In genomic region chr5:144727119-144727518, GRCm38 (mm10) we compare ENCODE assay signal across 8 mouse cellular contexts. TPM values are rescaled to one million over a fixed set of nuclear protein-coding genes. Genes with fewer than 3 reads are reported as not detected.
DNase-seq lines count a peak whose midpoint lies in the region; ATAC-seq and TF ChIP-seq lines count a peak whose summit lies in the region.

No protein-coding gene starts in this region.

- no peak overlapping the region for H3K4me3 ChIP-seq in heart, embryonic 10.5 days
- H3K4me3 ChIP-seq in bone marrow macrophage, adult 2 months (ENCODE audit: insufficient read depth, low read length) = no peak overlapping the region
- H3K4me3 ChIP-seq in forebrain, embryonic 11.5 days (ENCODE audit: low read depth, low read length) = no peak overlapping the region
- no peak overlapping the region for H3K4me3 ChIP-seq in limb, embryonic 14.5 days (replicated peaks; ENCODE audit: low read length)
- no peak overlapping the region for H3K4me3 ChIP-seq in neural tube, embryonic 11.5 days (ENCODE audit: low read depth, low read length)

- H3K4me2 ChIP-seq in forebrain, embryonic 11.5 days (ENCODE audit: low read depth, low read length, severe bottlenecking) = no peak overlapping the region
- no peak overlapping the region for H3K4me2 ChIP-seq in limb, embryonic 14.5 days (replicated peaks; ENCODE audit: low read depth, low read length, severe bottlenecking)
- no peak overlapping the region for H3K4me2 ChIP-seq in neural tube, embryonic 11.5 days (ENCODE audit: low read depth)

- no peaks in the 10 kb centered on the region for H3K4me1 ChIP-seq in heart, embryonic 10.5 days
- no peaks in the 10 kb centered on the region for H3K4me1 ChIP-seq in bone marrow macrophage, adult 2 months (ENCODE audit: control insufficient read depth, insufficient read depth, low read length)
- peaks cover 9% of the 10 kb centered on the region; the same call in 1 of the 2 replicates for H3K4me1 ChIP-seq in forebrain, embryonic 11.5 days (replicated peaks; ENCODE audit: control insufficient read depth, insufficient read depth, low read length)
- H3K4me1 ChIP-seq in limb, embryonic 14.5 days (ENCODE audit: control insufficient read depth, insufficient read depth, low read length) = no peaks in the 10 kb centered on the region
- no peaks in the 10 kb centered on the region for H3K4me1 ChIP-seq in neural tube, embryonic 11.5 days (ENCODE audit: control insufficient read depth, insufficient read depth, low read length)

- no peaks in the 10 kb centered on the region for H3K36me3 ChIP-seq in heart, embryonic 10.5 days
- no peaks in the 10 kb centered on the region for H3K36me3 ChIP-seq in forebrain, embryonic 11.5 days (ENCODE audit: control insufficient read depth, insufficient read depth, low read length)
- no peaks in the 10 kb centered on the region for H3K36me3 ChIP-seq in limb, embryonic 14.5 days (ENCODE audit: control insufficient read depth, insufficient read depth, low read length)
- no peaks in the 10 kb centered on the region for H3K36me3 ChIP-seq in neural tube, embryonic 11.5 days (ENCODE audit: control insufficient read depth, insufficient read depth, low read length)

- TF ChIP-seq POLR2A in bone marrow macrophage, adult 2 months (IDR thresholded peaks at IDR 0.05; ENCODE audit: borderline replicate concordance, low read depth, low read length) = no peak
- TF ChIP-seq POLR2A in limb, embryonic 14.5 days (IDR thresholded peaks at IDR 0.05; ENCODE audit: borderline replicate concordance, extremely low read depth, insufficient read depth, insufficient read length) = no peak

- no peaks in the 10 kb centered on the region for H3K9me3 ChIP-seq in heart, embryonic 10.5 days
- H3K9me3 ChIP-seq in forebrain, embryonic 11.5 days (ENCODE audit: control insufficient read depth, low read length) = no peaks in the 10 kb centered on the region
- no peaks in the 10 kb centered on the region for H3K9me3 ChIP-seq in limb, embryonic 14.5 days (ENCODE audit: control insufficient read depth, low read length)
- H3K9me3 ChIP-seq in neural tube, embryonic 11.5 days (ENCODE audit: control insufficient read depth, low read length) = no peaks in the 10 kb centered on the region

- peak; percentile 22; the same call in 1 of the 2 replicates for ATAC-seq in forebrain, embryonic 11.5 days (replicated peaks; ENCODE audit: low FRiP score)
- no peak for ATAC-seq in limb, embryonic 14.5 days (ENCODE audit: low FRiP score, low read depth)
- ATAC-seq in neural tube, embryonic 11.5 days (ENCODE audit: insufficient read depth, low FRiP score, low TSS enrichment) = no peak

- DNase-seq in heart, adult 8-10 months (ENCODE audit: low spot score) = peak; percentile 32
- no peak for DNase-seq in heart, embryonic 10.5 days (ENCODE audit: low spot score)
- peak; percentile 88 for DNase-seq in forebrain, embryonic 11.5 days (ENCODE audit: low spot score)
- DNase-seq in induced T-regulatory cell, adult 2 months (ENCODE audit: low read depth) = peak; percentile 53
- peak; percentile 69 for DNase-seq in limb, embryonic 14.5 days (ENCODE audit: low spot score)
- peak; percentile 77 for DNase-seq in neural tube, embryonic 11.5 days (ENCODE audit: low spot score)
- DNase-seq in testis, postnatal 14 days (ENCODE audit: low spot score) = peak; percentile 66

- H3K27ac ChIP-seq in heart, embryonic 10.5 days = no peak overlapping the region
- no peak overlapping the region for H3K27ac ChIP-seq in bone marrow macrophage, adult 2 months (ENCODE audit: insufficient read depth, low read depth, low read length)
- H3K27ac ChIP-seq in forebrain, embryonic 11.5 days (ENCODE audit: low read depth, low read length) = no peak overlapping the region
- no peak overlapping the region for H3K27ac ChIP-seq in limb, embryonic 14.5 days (replicated peaks; ENCODE audit: low read depth, low read length)
- no peak overlapping the region for H3K27ac ChIP-seq in neural tube, embryonic 11.5 days (ENCODE audit: low read depth, low read length)

- no peak overlapping the region for H3K9ac ChIP-seq in forebrain, embryonic 11.5 days (ENCODE audit: low read length)
- H3K9ac ChIP-seq in limb, embryonic 14.5 days (ENCODE audit: low read depth, low read length, severe bottlenecking) = no peak overlapping the region
- H3K9ac ChIP-seq in neural tube, embryonic 11.5 days (ENCODE audit: low read length) = no peak overlapping the region

- 10% methylated on average over 9 of the region's 9 CpGs for WGBS in heart, embryonic 10.5 days
- WGBS in forebrain, embryonic 11.5 days = 5% methylated on average over 9 of the region's 9 CpGs
- 10% methylated on average over 9 of the region's 9 CpGs for WGBS in limb, embryonic 14.5 days
- WGBS in neural tube, embryonic 11.5 days = 9% methylated on average over 9 of the region's 9 CpGs

- peaks cover 21% of the 10 kb centered on the region for H3K27me3 ChIP-seq in heart, embryonic 10.5 days (ENCODE audit: insufficient read depth, poor library complexity, severe bottlenecking)
- peaks cover 9% of the 10 kb centered on the region; the same call in 1 of the 2 replicates for H3K27me3 ChIP-seq in forebrain, embryonic 11.5 days (ENCODE audit: control insufficient read depth, insufficient read depth, low read length)
- H3K27me3 ChIP-seq in limb, embryonic 14.5 days (ENCODE audit: control insufficient read depth, insufficient read depth, low read length) = no peaks in the 10 kb centered on the region
- H3K27me3 ChIP-seq in neural tube, embryonic 11.5 days (ENCODE audit: control insufficient read depth, insufficient read depth, low read length) = 0 out of 2 replicates have a peak, but pooled peaks cover 2% of the 10 kb centered on the region

- TF ChIP-seq CTCF in bone marrow macrophage, adult 2 months (IDR thresholded peaks at IDR 0.05; ENCODE audit: low read depth, low read length) = peak; percentile 87

RNA-seq across cellular contexts. Expression of gene Tmem130, which starts 34.5 kb away (rescaled TPM):
- total RNA-seq in heart, adult 8-10 months (2022) = under 1 TPM; 0.20 to 0.82 (median 0.45) TPM
- 1.9 and 2.4 TPM in 2 replicates for polyA plus RNA-seq in heart, embryonic 10.5 days (2016; fragmentation: Nextera tagmentation; extraction: Ambion mirVana)
- not detected in 2 replicates for polyA plus RNA-seq in bone marrow macrophage, adult 2 months (2012; ENCODE audit: insufficient read depth, insufficient read length, missing spikeins)
- 14.5 and 16.0 TPM in 2 replicates for polyA plus RNA-seq in forebrain, embryonic 11.5 days (2014; fragmentation: Nextera tagmentation; extraction: Ambion mirVana)
- polyA plus RNA-seq in limb, embryonic 14.5 days (2012; rRNA removed) = 0.67 and 0.79 TPM in 2 replicates
- polyA plus RNA-seq in limb, embryonic 14.5 days (2014; fragmentation: Nextera tagmentation; extraction: Ambion mirVana) = 0.07 TPM in 1 of 2 replicates, not detected in the other
- 18.4 and 19.6 TPM in 2 replicates for polyA plus RNA-seq in neural tube, embryonic 11.5 days (2014; fragmentation: Nextera tagmentation; extraction: Ambion mirVana)

RNA-seq across cellular contexts. Expression of gene Trrap, which starts 40.4 kb away (rescaled TPM):
- total RNA-seq in heart, adult 8-10 months (2022) = 10 to 100 TPM; 39.5 to 48.0 (median 45.7) TPM
- 61.0 and 76.8 TPM in 2 replicates for polyA plus RNA-seq in heart, embryonic 10.5 days (2016; fragmentation: Nextera tagmentation; extraction: Ambion mirVana)
- 61.1 and 64.8 TPM in 2 replicates for polyA plus RNA-seq in bone marrow macrophage, adult 2 months (2012; ENCODE audit: insufficient read depth, insufficient read length, missing spikeins)
- polyA plus RNA-seq in forebrain, embryonic 11.5 days (2014; fragmentation: Nextera tagmentation; extraction: Ambion mirVana) = 116 and 137 TPM in 2 replicates
- polyA plus RNA-seq in limb, embryonic 14.5 days (2012; rRNA removed) = 146 and 182 TPM in 2 replicates
- 79.2 and 106 TPM in 2 replicates for polyA plus RNA-seq in limb, embryonic 14.5 days (2014; fragmentation: Nextera tagmentation; extraction: Ambion mirVana)
- polyA plus RNA-seq in neural tube, embryonic 11.5 days (2014; fragmentation: Nextera tagmentation; extraction: Ambion mirVana) = 96.8 and 99.2 TPM in 2 replicates
